Mouse (Mus musculus): ENCODE results near the gene Olfr115. TPM values are rescaled to one million over a fixed set of nuclear protein-coding genes. Genes with fewer than 3 reads are reported as not detected.

Olfr115 gene
- not detected for total RNA-seq (2023)

DNA sequence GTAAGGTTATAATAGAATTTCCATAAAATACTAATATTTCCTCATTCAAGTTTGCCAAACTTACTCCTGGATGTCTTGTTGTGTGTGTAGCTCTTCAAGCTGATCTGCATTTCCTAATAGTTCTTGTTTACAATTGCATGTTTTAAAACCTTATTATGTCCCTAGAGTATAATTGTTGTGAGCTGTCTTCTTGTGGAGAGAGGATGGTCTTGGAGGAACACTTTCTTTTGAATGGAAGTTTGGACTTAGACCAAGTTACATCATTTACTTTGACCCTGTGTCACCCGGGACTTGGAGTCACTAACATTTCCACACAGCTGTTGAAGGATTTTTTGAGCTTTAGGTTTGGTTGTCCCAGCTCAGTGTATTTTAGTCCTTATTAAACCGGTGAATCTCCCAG, at the start of gene Olfr115, which contains the start of gene Olfr116:
Gene Olfr115 (minus strand): TSS at position 101 of the 400 bp plus-strand sequence.
Gene Olfr116 (minus strand): TSS at position 191 of the 400 bp plus-strand sequence.

DNA sequence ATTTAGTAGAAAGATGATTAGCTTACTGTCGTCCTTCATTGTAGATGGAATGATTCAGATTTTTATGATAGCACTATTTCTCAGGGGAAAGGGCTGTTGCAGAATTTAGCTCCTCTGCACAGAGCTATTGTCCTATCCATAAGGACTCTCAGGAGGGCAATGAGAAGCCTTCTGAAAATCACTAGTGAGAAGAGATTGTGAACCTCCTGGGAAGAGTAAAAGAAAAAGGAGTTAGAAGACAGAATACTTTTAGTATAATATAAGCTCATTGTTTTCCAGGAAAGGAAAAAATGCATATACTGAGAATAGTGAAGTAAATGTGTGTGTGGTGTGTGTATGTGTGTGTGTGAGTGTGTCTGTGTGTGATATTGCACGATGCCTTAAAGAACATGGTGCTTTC, 39.8 kb upstream of the Olfr115 start, which contains the start of gene Olfr118:
Gene Olfr118 (plus strand): TSS at position 301 of the 400 bp plus-strand sequence.

DNA sequence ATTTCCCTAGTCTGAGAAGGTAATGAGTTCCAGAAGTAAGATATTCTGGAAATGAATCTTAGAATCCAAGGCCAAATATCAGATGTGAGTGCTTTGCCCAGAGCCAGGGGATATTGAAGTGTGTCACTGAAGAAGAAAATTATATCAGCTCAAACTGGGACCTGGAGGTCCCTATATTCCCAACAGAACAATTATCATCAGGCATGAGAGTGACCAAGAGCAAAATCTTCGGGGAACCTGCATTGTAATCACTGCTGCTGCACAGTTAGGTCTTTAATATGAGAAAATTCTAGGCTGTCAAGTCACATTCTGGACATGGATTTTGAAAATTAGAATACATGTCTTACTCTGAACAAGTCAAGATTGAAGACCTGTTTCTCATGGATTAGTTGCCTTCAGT, 36.8 kb upstream of the Olfr115 start, which contains the start of gene Olfr117:
Gene Olfr117 (minus strand): TSS at position 101 of the 400 bp plus-strand sequence.

DNA sequence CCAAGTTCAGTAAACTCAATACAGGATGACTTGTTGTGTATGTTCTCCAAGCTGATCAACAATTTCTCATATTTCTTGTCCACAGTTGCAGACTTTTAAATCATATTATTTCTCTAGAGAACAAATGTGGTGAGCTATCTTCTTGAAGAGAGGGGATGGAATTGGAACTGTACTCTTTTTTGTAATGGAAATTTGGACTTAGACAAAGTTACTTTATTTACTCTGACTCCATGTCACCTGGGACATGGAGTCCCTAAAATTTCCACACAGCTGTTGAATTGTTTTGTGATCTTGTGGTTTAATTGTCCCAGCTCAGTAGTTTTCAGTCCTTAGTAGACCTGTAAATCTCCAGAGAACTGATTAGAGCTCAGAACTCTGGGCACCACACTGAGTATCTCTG, 34.3 kb downstream of the Olfr115 start, which contains the start of gene Olfr114:
Gene Olfr114 (minus strand): TSS at position 101 of the 400 bp plus-strand sequence.

DNA sequence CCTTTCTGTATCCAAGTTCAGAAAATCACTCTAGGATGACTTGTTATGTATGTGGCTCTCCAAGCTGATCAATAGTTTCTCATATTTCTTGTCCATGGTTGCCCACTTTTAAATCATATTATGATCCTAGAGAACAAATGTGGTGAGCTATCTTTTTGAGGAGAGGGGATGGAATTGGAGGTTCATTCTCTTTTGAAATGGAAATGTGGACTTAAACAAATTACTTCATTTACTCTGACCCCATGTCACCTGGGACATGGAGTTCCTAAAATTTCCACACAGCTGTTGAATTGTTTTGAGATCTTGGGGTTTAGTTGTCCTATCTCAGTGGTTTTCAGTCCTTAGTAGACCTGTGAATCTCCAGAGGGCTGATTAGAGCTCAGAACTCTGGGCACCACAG, 49.3 kb downstream of the Olfr115 start, which contains the start of gene Olfr113:
Gene Olfr113 (minus strand): TSS at position 101 of the 400 bp plus-strand sequence.

DNA sequence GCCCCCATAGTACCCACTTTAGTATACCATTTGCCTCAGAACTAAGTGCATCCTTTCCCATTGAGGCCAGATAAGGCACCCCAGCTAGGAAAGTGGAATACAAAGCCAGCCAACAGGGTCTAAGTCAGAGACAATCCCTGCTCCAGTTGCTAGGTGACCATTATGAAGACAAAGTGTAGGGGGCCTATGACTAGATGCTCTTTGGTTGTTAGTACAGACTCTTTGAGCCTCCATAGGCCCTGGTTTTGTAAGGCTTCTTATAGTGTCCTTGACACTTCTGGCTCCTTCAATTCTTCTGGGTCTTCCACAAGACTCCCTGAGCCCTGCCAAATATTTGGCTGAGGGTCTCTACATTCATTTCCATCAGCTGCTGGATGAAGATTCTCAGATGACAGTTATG, 57.6 kb downstream of the Olfr115 start, which contains the start of gene Olfr112:
Gene Olfr112 (minus strand): TSS at position 101 of the 400 bp plus-strand sequence.

Other genes with a start within 250 kb of the Olfr115 start
- gene Olfr105-ps, start 248.1 kb downstream of the Olfr115 start, total RNA-seq (2023): not detected
- not detected for gene Olfr106-ps, start 236.7 kb downstream of the Olfr115 start, total RNA-seq (2023)
- gene Olfr107, start 227.9 kb downstream of the Olfr115 start, total RNA-seq (2023): not detected
- gene Olfr108, start 181.6 kb downstream of the Olfr115 start, total RNA-seq (2023): not detected
- gene Olfr109, start 168.2 kb downstream of the Olfr115 start, total RNA-seq (2023): not detected
- gene H2-M2, start 143.6 kb downstream of the Olfr115 start, total RNA-seq (2023): not detected
- not detected for gene Olfr110, start 134.6 kb downstream of the Olfr115 start, total RNA-seq (2023)
- not detected for gene Olfr111, start 119.1 kb downstream of the Olfr115 start, total RNA-seq (2023)
- not detected for gene Olfr112, start 57.7 kb downstream of the Olfr115 start, total RNA-seq (2023)
- gene Olfr113, start 49.4 kb downstream of the Olfr115 start, total RNA-seq (2023): not detected
- not detected for gene Olfr114, start 34.4 kb downstream of the Olfr115 start, total RNA-seq (2023)
- gene Olfr116, start 90 bp upstream of the Olfr115 start, total RNA-seq (2023): not detected
- not detected for gene Olfr117, start 36.7 kb upstream of the Olfr115 start, total RNA-seq (2023)
- gene Olfr118, start 39.9 kb upstream of the Olfr115 start, total RNA-seq (2023): not detected
- not detected for gene Olfr119, start 69.5 kb upstream of the Olfr115 start, total RNA-seq (2023)
- not detected for gene Olfr120, start 94.7 kb upstream of the Olfr115 start, total RNA-seq (2023)
- gene Olfr121, start 121.7 kb upstream of the Olfr115 start, total RNA-seq (2023): not detected
- not detected for gene Olfr122, start 141.5 kb upstream of the Olfr115 start, total RNA-seq (2023)
- not detected for gene Olfr123, start 166.4 kb upstream of the Olfr115 start, total RNA-seq (2023)
- not detected for gene Olfr124, start 172.8 kb upstream of the Olfr115 start, total RNA-seq (2023)
- gene Olfr125, start 205.8 kb upstream of the Olfr115 start, total RNA-seq (2023): not detected
- gene Olfr126, start 220.4 kb upstream of the Olfr115 start, total RNA-seq (2023): not detected